Mouse (Mus musculus): ENCODE results near the gene Bloc1s5.
"Not testable (repeated sequence)": the region's sequence is repeated elsewhere in the genome, so short reads cannot be mapped to it uniquely, and the experiment has no call there.

Gene Bloc1s5

GRCm38 (mm10) chr13:38634800-38635269 lies at the start of gene Bloc1s5:
Bloc1s5 (minus strand) TSS chr13:38635109.
- DNase-seq = peak; percentile 98

- no peak for DNase-seq
Measured at GRCm38 (mm10) chr13:38672336-38672735, 37.4 kb upstream of the Bloc1s5 start.

- not testable (repeated sequence) for DNase-seq
Measured at GRCm38 (mm10) chr13:38671451-38671850, 36.5 kb upstream of the Bloc1s5 start.

DNA sequence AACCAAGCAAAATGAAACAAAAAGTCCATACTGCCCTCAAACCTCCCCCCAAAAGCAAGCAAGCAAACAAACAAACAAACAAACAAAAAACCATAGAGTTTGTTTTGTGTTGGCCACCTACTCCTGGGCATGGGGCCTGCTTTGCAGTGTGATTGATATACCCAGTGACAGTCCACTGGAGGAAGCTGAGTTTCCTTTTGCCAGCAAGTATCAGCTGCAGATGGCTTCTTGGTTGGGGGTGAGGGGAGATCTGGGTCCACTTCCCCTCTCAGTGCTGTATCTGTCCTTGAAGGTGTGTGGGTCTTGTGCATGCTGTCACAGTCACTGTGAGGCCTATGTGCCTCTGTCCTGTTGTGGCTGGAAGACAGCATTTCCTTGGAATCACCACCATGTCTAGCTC lies 35.1 kb upstream of the Bloc1s5 start:
- DNase-seq = no peak

- DNase-seq = peak; percentile 37
Measured at GRCm38 (mm10) chr13:38668514-38668913, 33.6 kb upstream of the Bloc1s5 start.

- DNase-seq = no peak
Measured at GRCm38 (mm10) chr13:38664753-38665152, 29.8 kb upstream of the Bloc1s5 start.

DNA sequence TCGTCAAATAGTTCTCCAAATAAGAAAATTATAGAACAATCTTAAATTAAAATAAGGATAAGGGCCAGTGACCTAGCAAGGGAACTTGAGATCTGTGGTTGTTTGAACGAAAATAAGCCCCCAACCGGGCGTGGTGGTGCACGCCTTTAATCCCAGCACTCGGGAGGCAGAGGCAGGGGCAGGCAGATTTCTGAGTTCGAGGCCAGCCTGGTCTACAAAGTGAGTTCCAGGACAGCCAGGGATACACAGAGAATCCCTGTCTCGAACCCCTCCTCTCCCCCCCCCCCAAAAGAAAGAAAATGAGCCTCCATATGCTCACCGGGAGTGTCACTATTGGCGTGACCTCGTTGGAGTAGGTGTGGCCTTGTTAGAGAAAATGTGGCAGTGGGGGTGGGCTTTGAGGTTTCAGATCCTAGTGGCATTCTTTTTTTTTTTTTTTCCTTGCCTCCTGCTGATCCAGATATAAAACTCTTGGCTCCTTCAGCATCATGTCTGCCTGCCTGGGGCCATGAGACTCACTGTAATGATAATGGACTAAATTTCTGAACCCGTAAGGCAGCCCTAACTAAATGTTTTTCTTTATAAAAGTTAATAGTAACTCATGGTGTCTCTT lies 24.7 kb upstream of the Bloc1s5 start:
- DNase-seq = no peak

- DNase-seq = peak; percentile 95
Measured at GRCm38 (mm10) chr13:38658528-38659280, 23.8 kb upstream of the Bloc1s5 start, which contains the start of gene Eef1e1. Eef1e1 (minus strand) TSS chr13:38659058.

GRCm38 (mm10) chr13:38657865-38658264 lies 23.0 kb upstream of the Bloc1s5 start:
- DNase-seq = no peak

- DNase-seq = no peak
Measured at GRCm38 (mm10) chr13:38650292-38650691, 15.4 kb upstream of the Bloc1s5 start.

DNA sequence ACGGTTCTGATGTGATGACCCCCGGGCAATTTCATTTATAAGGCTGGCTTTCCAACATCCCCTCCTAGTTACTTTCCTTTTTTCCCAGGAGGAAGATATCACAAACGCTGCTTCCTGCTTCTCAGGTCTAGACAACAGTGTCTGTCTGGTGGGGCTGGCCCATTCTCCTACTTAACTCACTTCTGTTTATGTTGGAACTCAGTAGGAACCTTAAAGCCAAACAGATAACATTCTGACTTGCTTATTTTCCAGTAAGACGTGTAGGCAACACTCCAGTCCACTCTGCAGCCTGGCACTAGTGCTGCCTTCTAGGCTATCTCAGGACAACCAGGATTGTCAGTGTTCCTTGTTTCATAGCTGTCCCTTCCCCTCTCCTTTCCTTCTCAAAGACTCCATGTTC lies 14.2 kb upstream of the Bloc1s5 start:
- DNase-seq = no peak

GRCm38 (mm10) chr13:38641414-38641813 lies 6.5 kb upstream of the Bloc1s5 start:
- no peak for DNase-seq

DNA sequence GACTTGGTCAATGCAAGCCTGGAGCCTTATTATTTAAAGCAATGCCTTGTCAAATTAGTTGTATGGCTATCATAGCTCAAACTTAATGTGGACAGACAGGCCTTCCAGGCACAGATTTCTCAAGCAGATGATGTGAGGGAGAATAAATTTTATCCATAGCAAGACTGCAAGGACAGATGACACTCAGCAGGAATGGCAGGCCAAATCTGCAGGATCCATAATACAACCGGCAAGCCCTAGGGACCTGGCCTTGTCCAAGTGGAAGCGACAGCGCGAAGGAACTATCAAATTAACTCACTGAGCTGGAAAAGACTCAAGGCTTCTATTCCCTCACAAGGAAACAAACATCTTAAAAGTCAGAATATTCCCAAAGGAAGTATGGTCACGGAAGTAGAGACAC lies 6.1 kb upstream of the Bloc1s5 start:
- no peak for DNase-seq

DNA sequence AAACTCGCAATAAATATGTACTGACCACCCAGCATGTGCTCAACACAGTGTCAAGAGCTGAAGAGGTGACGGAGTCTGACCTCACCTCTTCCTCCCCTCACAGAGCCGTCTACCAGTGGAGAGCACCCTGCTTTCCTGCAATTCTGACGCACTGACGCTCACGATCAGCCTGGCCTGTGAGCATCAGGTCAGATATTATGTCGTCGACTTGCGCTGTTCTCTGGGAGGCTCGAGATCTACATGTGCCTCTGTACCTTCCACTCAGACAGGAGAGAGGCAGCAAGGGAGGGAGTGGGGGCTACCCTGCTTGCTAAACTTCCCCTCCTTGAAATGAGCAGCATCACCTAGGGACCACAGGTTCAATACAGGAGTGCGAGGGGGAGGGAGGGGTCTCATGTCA lies 3.8 kb upstream of the Bloc1s5 start:
- DNase-seq = no peak

DNA sequence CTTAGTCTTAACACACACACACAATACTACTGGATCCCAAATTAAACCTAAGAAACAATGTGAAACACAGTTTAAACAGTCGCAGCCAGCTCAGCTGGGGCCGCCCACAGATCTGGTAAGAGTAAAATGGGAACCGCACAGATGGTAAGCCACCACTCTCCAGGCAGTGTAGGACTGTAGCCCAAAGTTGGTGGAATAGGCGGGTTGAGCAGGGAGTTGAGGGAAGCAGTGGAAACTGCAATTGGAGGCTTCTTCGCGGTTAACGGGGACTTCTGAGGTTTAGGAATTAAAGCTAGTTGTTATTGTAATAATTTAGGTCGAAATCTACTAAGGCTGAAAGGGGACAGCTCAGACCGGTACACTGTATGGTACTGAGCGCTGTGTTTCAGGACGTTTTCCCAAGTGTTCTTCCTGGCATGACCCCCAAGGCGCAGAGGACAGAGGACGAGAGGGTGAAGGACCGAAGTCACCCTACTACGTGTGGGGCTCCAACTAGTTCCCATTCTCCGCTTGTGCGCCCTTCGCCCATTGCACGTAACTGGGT lies 581 bp downstream of the Bloc1s5 start:
- DNase-seq = peak; percentile 16

DNA sequence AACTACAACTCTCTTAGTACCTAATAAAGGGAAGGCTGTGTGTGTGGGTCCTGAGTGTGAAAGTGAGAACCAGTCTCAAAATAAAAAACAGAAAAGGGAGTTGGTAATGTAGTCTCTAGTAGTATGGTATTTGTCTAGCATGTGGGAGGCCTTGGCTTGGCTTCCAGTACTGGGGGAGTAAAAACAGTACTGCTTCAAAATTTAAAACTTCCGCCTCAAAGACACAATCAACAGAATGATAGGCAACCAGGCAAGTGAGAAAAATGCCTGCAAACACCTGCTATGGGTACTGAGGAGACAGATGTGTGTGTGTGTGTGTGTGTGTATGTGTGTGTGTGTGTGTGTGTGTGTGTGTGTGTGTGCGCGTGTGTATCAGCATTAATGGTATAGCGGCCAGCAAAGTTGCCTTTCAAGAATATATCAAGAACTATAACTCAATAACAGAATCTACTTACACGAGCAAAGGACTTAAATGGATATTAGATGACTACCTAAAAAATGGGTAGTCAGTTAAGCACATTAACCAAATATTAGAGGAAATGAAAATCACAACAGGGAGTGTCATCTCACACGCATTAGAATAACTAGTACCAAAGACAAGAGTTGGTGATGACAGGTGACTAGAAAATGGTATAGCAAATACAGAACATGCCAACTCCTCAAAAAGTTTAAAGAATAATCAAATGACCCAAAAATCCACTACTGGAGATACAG lies 1.5 kb downstream of the Bloc1s5 start:
- DNase-seq = no peak

DNA sequence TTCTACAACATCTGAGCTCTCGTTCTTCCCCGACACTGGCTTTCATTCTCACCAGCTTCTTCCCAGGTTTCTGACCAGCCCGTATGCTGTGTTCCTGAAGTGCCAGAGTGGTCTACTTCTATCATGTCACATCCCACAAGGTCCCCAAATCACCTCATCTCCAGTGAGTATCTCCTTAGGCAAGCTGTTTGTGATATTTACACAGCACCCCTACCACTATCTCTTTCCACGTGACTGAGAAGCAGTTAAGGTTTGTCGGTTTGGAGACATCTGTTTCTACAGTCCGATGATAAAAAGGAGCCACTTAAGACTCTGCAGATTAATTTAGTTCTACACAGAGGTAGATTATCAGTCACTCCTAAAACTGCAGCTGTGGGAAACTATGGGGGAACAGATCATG lies 2.4 kb downstream of the Bloc1s5 start:
- no peak for DNase-seq

DNA sequence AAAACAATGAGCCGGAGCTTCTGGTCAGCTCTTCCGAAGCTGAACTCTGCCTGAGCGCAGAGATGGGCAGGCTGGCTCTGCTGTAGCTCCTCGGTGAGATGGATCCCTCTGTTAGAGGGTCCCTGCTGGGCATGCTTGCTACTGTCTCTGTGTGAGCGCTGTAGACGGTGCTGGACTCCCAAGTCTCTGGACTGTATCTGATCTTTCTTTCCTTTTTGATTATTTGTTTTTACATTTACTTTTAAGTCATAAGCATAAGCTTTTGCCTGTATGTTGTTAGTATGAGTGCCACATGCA lies 8.7 kb downstream of the Bloc1s5 start:
- no peak for DNase-seq

DNA sequence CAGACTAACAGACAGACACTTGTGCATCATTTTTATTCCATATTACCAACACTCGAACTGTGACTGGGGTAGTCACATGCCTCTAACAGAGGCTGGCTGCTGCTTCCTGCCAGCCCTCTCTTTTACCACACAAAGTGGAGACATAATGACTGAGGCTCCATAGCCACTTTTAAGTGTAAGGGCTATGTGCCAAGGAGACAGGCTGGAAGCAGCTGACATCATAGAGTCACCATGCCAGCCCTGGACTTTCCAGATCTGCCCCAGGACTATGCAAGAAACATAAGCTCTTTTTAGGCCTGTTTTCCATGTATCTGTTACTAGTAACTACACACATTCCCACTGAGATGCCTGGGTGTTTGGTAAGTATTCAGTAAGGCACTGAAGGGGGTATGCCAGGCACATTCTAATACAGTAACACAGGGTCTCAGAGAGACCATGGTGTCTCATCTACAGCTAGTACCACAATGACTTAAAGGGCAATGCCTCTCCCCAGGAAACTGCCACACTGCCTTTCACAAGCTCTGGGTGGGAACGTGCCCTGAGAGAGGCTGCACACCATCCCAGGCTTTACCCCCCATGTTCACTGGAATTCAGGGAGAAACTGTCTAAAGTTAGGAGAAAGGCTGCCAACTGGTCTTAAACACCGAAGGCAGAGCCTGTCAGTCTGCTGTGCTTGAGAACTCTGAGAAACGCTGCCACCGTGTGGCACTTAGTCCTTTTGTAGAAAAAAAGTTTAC lies 9.2 kb downstream of the Bloc1s5 start:
- peak; percentile 59 for DNase-seq

DNA sequence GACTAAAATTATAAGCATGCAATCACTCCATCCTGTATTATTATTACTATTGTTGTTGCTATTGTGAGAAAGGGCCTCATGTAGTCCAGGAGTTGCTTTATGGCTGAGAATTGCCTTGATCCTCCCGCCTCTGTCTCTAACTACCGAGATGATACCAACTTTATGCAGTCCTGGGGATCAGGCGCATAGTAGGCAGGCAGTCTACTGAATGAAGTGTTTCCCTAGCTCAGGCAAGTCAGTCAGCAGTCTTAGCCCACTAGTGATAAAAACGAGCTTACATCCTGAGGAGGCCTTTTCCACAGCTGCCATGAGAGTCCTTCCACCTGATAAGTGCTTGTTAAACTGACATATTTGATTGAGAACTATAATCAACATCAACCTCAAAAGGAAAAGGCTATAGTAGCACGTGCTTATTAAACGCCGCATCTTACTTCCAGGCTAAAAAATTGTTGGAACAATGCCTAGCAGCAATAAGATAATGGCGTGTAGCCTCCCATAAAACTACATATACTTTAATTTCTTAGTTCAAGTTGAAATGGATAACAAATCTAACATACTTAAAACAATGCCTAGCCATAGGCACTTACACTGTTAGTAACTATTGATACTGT lies 10.5 kb downstream of the Bloc1s5 start:
- no peak for DNase-seq

DNA sequence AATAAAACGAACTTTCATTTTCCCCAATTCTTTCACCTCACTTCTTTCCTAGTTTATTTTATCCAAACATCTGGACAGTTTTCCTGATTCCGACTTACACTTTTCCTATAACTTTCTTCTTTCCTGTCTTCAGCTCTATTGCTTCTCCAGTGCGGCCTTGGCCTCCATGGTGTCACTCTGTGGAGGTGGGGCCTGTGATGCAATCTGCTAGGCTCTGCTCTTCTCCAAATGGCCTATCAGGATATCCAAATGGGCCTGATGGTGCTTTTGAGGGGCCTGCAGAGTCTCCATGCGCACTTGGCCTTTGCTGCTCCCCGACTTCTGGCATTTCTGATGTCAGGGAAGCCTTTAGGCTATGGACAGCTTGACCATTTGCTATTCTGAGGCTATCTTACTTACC lies 11.6 kb downstream of the Bloc1s5 start:
- no peak for DNase-seq

DNA sequence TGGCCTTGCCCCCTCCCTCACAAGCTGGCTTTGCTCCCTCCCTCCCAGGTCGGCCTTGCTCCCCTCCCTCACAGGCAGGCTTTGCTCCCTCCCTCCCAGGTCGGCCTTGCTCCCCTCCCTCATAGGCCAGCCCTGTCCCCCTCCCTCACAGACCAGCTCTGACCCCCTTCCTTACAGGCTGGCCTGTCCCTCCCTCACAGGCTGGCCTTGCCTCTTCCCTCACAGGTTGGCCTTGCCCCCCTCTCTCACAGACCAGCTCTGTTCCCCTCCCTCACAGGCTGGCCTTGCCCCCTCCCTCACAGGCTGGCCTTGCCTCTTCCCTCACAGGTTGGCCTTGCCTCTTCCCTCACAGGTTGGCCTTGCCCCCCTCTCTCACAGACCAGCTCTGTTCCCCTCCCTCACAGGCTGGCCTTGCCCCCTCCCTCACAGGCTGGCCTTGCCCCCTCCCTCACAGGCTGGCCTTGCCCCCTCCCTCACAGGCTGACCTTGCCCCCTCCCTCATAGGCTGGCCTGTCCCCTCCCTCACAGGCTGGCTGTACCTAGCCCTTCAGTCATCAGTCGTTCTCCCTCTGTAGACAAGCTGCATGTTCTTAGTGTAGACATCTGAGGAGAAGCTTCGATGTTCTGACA lies 16.8 kb downstream of the Bloc1s5 start:
- not testable (repeated sequence) for DNase-seq

Measured in kidney, postnatal 10 days (tissue).